Mouse (Mus musculus): ENCODE results near the gene Sstr2.

GRCm38 (mm10) chr11:113631302-113631701 is 12.2 kb downstream of the Sstr2 start:
- no peak for TF ChIP-seq POLR2A (IDR thresholded peaks at IDR 0.05; ENCODE audit: insufficient read depth, low read length)
- no peak for TF ChIP-seq CTCF (IDR thresholded peaks at IDR 0.05; ENCODE audit: low read depth, low read length)
- TF ChIP-seq EP300 (IDR thresholded peaks at IDR 0.05; ENCODE audit: insufficient read depth, low read depth, low read length), result no peak
